Mouse (Mus musculus) right cerebral cortex, adult 18-20 months (tissue): ENCODE data around the gene Cdc6.
A peak's percentile ranks its signal among the peaks of the same experiment; 100 is the strongest.

Source experiments
- DNase-seq: peaks from one replicate; pipeline ENCODE4 v3.0.0; 2022; ENCODE audit warnings: mixed read lengths

Gene Cdc6

DNA sequence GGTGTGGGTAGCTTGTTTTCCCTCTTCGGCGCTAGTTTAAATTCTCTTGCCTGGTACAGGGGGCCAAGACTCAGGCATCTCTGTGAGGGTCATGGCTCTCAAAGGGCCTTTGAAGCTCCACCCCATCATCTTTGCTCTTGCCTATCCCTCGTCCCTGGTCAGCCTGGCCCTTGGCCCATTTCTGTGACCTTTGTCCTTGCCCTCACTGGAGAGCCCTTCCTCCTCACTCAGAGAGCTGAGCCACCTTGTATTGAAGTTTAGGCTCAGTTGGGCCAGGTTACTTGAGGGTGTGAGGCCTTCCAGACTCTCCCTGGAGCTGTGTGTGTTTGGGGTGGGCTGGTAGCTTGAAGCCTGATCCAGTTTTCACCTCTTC, 38.0 kb downstream of the Cdc6 start:
- no peak for DNase-seq

DNA sequence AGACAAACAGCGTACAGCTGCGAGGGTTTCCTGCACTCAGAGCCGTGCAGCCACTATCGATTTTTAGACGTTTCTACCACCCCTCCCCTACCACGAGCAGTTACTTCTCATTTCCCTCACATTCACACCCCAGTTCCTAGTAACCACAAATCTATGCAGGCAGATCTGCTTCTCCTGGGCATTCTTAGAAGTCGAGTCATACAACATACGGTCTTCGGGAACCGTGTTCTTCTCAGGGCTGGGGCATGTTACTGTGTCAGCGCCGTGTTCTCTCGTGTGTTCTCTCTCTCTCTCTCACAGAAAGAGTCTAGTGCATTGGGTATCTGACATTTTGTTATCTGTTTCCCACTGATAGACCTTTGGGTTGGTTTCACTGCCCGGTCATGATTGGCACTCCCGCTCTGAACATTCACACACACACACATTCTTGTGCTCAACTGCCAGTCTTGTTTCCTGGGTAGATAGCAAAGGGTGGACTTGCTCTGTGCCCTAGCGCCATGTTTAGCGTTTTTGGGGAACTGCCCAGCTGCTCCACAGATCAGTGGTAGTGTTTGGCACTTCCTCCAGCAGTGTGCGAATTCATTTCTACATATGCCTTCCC, 40.5 kb downstream of the Cdc6 start:
- DNase-seq, result no peak

DNA sequence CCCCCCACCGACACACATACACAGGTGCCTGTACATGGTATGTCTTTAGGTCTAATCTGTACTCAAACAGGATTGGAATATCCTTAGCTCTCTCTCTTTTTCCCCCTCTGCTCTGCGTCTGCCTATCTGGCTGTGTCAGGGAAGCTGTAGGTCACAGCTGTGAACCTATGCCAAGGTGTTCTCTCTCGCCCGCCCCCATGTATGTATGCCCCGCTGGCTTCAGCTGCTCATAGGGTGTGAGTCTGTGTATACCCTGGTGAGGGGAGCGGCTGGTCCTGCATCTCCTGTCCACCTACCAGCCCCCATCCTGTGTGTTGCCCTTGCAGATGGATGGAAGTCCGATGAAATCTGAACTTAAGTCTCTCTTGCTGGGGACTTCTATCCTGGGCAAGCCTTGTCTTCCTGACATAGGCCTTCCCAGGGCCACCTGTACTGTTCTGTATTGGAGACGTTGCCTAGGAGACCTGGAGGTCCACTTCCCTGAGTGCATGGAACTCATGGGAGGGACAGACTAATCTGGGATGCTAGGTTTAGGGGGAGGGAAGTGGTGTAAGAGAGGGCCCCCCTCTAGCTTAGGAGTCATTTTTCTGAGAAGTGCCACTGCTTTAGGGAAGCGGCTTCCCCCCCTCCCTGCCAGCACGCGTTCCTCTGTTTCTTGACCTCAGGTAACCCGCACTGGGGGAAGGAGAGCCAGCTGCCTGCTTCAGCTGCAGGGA, 41.8 kb downstream of the Cdc6 start:
- DNase-seq, result no peak

DNA sequence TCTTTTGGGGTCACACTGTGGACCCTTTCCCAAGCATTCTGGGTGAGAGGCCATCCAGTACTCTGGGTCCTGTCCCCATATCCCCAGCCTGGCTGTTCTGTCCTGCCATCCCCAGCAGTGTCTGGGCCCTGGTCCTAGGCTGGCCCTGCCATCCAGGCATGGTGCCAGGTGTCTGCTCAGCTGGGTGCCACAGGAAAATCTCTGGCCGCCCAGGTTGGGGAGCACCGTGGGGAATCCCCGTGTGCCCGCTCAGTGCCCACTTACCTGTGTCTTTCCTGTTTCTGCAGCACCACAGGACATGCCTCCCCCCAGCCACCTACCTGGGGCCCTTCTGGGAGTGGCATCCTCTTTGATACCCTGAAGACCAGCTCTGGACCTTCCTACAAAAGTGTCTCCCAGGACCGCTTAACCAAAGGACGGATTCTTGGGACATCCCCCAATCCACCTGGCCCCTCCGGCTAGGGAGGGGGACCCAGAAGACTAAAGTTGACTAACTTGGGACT, 42.4 kb downstream of the Cdc6 start:
- no peak for DNase-seq

DNA sequence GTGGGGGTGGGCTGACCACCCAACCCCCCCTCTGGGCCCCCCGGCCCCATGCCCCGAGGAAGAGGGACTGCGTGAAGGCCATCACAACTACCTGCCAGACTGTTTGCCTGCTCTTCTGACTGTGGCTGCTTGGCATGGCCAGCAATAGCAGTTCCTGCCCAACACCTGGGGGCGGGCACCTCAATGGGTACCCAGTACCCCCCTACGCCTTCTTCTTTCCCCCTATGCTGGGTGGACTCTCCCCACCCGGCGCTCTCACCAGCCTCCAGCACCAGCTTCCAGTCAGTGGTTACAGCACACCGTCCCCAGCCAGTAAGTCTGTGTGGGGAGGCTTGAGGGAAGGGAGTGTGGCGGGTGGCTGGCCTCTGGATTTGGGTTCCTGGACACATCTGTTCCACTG, 42.9 kb downstream of the Cdc6 start:
- no peak for DNase-seq

DNA sequence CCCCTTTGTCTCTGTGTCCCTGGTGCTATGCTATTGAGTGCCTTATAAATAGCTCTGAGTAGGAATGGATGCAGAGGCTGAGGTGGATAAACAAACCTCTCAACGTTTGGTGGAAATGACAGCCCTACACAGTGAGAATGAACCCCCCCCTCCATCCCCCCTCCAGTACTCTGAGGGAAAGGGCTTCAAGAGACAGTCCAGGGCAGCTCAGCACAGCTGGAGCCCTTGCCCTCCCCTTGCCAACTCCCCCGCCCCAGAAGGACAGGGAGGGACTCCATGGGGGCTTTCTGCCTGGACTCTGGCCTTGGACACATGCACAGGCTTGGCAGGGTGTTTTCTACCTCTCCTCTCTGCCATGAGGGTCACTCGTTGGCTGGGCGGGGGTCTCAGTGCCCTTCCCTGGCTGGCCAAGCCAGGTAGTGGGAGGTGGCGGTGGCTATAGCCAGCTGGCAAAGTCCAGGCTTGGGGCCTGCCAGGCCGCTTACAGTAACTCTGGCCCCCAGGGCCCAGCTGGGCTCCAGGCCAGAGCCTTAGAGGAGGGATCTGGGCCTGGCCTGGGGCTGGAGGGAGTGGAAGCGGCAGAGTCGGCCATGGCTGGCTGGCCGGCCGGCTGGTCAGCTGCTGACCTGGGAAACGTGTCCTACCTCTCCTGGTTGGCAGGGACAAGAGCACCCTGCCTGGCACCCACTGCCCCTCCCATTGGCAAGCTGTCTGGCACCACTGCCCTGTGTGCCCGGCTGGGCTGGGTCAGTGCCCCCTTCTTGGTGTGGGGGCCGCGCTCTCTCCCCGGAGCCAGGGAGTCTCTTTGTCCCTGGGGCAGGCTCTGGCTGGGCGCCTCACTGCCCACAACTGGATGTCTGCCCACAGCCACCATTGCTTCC, 43.7 kb downstream of the Cdc6 start:
- no peak for DNase-seq

DNA sequence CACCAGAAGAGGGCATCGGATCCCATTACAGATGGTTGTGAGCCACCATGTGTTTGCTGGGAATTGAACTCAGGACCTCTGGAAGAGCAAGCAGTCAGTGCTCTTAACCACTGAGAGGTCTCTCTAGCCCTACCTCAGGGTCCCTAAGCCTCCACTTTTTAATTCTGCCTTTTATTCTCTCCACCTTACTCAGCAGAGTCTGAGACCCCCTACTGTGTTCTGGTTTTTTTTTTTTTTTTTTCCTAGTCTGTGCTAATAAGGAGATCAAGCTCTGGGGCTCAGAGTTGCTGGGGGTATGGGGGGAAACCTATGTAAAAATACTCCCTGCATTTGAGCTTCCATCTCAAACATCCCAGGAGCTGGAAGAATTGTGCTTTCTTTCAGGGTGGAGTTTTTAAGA, 44.5 kb downstream of the Cdc6 start:
- DNase-seq, result no peak

DNA sequence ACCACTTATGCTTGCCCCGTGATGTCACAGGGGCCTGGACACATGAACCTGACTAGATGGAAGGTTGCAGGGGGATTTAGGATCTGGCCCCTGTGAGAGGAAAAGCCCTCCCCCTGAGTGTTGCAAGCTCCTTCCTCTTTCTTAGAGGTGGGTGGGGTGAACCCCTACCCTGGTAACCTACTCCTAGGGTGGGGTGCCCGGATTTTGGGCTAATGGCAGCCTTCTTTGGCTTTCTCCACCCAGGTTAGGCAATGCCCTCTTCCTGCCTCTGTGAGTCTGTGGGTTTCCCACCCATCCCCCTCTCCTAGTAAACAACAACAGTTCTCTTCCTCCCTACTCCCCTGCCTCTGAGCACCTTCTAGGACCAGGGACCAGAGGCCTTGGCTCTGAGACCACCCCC, 45.1 kb downstream of the Cdc6 start:
- DNase-seq, result no peak

DNA sequence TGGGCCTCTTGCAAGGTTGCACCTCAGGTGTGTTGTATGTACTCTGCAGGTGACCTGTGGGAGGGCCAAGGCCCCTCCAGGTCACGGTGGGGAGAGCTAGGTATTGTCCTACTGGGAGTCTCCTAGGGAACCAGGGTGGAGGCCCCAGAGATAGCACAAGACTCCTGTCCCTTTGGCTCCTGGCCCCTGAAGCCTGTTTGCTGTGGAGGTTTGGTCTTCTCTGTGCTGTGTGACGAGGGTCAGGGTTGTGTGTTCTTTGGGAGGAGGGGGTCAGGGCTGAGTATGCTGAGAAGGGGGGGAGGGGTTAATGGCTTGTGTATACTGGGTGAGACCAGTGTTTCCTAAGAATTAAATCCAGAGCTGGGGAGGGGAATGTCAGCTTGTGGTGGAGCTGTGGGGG, 45.8 kb downstream of the Cdc6 start:
- DNase-seq, result no peak

DNA sequence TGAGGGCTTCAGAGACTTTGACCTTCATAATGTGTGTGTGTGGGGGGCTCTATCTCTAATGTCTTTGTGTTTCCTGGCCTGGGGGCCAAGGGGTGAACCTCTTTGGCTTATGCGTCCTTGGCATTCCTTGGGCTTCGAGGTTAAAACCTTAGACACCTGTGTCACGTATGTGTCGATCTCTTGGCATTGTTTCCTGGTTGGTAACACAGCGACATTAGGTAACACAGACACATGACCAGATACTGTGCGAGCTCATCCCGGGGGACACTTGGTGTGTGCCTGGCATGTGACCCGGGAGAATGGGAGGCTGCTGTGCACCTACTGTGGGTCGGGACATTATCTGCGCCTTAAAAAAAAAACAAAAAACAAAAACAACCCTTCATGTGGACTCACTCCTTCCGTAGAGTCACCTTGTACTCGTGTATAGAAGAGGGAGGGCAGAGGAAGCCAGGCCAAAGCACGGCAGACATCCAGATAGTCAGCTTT, 46.3 kb downstream of the Cdc6 start:
- no peak for DNase-seq

DNA sequence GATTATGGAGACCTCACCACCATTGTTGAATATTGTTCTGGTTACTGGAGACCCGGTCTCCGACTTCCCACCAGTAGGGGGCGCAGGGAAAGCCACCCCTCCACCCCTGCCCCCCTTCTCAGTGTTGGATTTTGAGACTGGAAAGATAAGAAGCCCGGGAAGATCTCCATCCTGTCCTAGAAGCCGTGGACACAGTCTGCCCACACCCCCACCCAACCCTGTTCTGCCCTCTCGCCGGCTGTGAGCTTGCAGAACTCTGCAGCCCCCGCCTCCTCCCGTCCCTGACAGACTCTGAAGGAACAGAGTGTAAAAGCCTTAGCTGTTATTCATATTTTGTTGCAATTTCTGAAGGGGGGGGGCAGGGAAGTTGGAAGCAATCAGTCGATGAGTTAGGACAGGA, 46.8 kb downstream of the Cdc6 start:
- peak; percentile 74 for DNase-seq

DNA sequence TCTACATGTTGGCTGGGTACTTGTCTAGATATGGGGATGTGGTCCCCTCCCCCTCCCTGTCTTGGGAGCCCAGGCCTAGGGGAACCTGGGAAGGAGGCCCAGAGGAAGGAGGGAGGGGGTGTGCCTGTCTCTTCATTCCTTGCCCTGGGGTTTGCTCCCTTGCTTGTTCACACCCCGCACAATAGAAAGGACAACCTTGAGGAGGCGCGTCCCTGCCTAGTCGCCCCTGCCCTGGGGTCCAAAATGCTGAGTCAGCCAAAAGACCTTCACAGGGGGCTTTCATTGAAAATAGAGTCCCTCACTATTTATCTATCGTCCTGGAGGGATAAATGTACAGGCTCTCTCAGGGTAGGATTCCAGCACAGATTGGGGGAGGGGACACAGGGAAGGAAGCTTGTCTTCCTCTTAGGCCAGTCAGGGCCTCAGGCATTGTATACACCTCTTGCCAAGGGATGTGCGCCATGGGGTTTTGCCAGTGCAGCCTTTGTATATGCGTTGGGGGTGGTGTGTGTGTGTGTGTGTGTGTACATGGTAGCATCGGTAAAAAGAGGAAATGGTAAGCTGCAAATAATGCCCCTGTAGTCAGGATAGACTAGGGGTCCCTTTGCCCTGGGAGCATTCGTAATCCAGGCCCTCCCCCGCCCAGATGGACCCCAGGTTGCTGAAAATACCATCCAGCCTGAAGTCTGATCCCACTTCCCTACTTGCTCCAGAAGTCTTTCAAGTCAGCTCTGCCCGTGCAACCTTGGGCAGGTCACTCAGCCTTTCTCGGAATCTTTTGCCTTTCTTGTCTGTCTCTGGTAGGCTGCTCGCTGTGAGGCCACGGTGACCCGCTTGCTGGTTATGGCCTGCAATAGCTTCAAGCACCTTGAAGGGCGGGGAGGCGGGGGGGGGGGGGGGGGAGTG, 47.5 kb downstream of the Cdc6 start:
- no peak for DNase-seq

DNA sequence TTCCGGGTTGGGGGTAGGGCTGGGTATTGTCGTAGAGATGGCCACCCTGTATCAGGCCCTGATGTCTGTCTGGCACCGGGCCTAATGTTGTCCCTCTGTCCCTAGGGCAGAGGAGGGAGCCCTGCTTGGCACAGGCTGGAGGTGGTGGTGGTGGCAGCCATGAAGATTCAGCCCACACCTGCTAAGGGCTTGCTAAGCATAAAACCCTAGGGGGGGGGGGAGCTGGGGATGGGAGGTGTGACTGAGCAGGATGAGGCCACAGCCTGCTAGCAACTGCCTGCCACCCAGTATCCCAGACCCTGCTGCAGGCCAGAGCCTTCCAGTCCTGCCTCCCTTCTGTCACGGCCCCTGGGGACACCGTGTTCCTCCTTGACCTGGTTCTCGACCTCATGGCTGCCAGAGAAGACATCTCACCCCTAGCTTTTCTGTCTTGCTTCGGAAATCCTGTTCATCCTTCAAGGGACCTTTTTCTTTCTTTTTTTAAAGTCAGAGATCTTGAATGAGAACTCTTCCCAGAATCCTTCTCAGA, 48.2 kb downstream of the Cdc6 start:
- DNase-seq, result no peak

DNA sequence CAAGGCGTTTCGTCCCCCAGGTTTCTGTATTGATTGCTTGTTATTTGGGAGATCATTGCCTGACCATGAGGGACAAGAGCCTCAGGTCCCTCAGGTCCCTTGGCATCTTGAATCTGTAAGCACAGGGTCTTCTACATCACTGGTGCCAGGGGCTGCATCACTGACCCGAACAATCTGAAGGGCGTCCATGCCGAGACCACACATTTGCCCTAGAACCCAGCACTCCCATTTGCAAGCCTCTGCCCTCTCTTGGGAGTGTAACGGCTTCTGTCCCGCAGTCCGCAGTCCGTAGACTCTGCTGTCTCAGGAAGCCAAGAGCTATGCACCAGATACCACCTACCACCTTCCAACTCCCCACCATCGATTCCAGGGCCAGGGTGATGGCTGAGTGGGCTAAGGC, 48.7 kb downstream of the Cdc6 start:
- no peak for DNase-seq

DNA sequence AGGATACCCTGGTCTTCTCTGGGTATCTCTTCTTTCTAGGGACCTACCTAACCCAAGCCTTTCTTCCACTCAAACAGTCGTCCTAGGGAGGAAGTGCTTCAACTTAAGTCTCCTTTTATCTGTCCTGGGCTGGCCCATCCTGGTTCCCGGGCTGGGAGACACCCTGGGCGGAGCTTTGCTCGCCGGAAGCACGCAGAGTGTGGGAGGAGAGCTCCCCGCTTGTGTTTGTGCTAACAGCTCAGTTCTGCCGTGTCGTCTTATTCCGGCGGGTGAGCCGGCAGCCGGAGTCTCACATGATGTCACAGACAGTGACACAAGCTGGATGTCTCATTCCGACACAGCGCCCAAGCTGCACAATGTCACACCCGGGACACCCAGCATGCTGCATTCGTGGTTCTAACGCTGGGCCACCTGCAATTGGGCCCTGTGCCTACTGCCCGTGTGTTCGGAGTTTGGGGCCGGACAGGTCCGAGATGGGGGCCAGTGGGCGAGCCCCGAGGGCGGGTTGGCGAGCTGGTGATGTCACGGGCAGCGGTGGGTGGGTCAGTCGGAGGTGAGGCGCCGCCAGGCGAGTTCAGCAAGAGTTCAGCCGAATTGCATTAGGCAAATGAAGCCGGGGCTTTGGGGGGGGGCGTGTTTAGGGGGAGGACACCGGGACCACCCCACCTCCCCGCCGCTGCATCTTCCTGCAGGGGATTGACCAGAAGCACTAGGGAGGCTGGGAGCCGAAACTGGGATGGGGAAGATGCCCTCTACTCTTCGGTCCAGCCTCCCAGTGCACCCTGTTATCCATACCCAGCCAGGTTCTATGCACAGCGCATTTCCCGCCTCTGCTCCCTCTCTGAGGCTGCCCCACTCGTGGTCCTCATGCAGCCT, 52.1 kb downstream of the Cdc6 start:
- DNase-seq, result peak; percentile 84

DNA sequence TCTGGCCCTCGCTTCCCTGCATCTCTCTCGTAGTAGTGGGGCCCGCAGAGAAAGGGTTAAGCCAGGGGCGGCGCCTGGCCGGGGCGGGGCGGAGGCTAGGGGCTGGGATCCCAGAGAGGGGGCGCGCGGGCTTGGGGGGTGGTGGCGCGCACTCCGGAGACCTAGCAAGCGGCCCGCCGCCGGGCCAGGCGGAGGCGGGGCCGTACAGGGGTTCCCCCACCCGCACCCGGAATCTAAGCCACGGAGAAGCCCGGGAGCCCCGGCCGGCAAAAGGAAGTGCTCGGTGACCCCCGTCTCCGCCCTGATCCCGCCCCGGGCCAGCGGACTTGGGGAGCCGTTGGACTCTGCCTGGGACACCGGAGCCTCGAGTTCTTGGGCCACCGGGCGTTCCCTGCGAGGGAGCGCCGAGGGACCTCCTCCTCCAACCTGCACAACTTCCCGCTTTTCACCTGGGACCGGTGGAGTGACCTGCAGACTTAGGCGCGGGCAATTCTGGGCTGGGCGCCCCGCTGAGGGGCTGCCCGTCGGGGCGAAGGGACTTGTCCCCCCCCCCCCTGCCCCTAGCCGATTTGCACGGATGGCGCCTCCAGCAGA, 52.8 kb downstream of the Cdc6 start:
- no peak for DNase-seq

DNA sequence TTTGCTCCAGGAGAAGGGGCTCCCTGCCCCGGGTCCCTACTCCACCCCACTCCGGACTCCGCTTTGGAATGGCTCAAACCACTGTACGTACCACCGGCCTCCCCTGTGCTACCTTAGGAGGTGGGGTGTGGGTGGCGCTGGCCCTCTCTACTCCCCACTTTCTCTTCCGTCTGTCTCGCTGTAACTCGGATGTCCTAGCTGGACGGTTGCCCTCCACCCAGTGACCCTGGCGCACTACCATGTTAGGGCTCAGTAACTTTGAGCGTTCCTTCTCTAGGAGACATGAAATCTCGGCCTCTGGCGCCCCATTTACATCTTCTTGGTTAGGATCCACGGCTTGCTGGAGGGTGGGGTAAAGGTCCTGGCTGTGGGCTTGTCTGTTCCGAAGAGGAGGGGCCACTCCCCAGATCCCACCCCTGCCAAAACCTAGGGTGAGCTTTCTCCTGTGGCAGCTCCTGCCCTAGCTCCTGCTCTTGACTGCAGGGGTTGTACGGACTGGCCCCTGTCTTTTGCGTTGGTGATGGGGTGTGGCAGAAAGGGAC, 53.5 kb downstream of the Cdc6 start:
- no peak for DNase-seq

DNA sequence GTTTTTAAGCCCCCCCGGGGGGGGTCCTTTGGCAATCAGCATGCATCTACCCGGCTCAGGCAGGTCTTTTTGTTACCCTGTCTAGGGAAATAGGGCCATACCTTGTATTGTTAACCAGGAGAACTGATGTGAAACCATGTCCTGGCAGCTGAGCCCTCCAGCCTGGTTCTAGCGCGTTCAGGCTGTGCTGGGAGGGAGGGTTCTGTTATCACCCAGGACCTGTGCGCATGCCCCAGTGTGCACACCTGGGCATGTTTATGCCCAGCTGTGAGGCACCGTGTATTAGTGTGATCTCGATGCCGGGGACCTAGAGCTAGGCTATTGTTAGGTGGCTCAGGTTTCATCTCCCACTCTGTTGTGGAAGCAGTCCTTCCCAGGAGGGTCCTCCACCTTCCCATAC, 54.2 kb downstream of the Cdc6 start:
- DNase-seq, result no peak

DNA sequence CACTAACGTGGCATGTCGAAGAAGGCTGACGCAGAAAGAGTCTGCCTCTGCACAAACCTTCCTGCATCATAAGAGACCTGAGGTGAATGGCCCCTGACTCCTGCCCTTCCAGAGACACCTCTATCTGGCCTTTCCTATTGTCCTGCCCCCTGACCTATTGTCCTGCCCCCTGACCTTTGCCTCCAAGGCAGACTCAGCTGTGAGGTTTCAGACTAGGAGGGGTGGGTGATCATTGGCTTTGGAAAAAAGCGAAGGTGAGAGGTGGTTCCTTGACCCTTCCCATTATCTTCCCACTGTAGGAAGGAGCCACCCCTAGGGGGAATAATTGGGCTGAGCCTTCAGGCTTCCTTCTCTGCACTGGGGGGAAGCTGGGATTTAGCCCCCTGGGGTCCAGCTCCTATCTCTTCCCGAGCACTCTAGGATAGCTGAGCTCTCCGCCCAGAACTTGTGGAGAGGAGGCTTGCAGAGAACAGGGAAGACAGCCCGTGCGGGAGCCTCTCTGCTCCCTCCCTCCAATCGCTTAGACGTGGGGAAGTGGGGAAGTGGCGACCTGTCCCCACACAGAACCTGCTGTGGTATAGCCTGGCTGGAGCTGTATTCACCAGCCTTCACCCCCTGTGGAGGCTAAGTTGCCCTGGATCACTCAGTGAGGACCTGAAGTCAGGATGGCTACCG, 55.0 kb downstream of the Cdc6 start:
- DNase-seq, result no peak
